Mouse (Mus musculus): Measurements from ENCODE around the gene 5430427O19Rik. TPM values are rescaled to one million over a fixed set of nuclear protein-coding genes. Genes with fewer than 3 reads are reported as not detected.

The 5430427O19Rik gene
- polyA plus RNA-seq, 1 experiment from 2014 or later = not detected

DNA sequence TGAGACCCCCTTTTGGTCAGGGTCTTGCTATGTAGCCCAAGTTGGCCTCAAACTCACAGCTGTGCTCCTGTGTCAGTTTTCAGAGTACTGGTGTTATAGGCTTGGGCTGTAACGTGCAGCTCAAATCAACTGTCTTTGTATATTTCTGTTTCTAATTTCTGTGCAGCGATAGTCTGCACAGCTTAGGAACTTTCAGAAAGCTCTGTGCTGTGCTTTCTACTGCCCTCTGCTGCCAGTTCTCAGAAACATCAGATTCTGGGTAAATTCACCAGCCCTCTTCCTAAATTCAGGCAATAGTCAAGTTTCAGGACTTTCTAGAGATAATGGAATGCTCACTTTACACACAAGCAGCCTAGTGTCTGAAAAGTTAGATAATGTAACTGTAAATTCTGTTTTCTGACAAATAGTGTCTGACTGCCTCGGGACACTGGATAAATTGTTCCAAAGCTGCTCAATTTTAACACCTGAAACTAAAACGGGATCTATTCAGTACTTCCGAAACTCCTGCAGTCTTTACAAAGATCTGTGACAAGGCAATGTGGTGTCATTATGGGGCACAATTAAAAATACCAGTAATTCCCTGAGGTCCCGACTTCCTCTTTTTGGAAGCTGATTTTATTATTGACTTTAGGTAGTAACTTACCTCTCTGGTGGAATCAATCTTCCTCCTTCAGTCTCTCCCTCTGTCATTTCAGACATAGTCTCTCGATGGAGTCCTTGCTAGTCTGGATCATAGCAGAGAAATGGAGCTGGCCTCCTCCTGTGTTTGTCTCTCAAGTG, 9.2 kb downstream of the 5430427O19Rik start:
- no peaks in the 10 kb centered on the region for H3K36me3 ChIP-seq (replicated peaks)
- H3K27ac ChIP-seq = no peak overlapping the region
- no peak overlapping the region for H3K9ac ChIP-seq
- H3K4me3 ChIP-seq = no peak overlapping the region
- 64% methylated on average over 7 of the region's 7 CpGs for WGBS
- no peaks in the 10 kb centered on the region for H3K9me3 ChIP-seq
- no peak for ATAC-seq (replicated peaks)
- H3K4me2 ChIP-seq = no peak overlapping the region
- H3K4me1 ChIP-seq = no peaks in the 10 kb centered on the region
- no peaks in the 10 kb centered on the region for H3K27me3 ChIP-seq (replicated peaks)

DNA sequence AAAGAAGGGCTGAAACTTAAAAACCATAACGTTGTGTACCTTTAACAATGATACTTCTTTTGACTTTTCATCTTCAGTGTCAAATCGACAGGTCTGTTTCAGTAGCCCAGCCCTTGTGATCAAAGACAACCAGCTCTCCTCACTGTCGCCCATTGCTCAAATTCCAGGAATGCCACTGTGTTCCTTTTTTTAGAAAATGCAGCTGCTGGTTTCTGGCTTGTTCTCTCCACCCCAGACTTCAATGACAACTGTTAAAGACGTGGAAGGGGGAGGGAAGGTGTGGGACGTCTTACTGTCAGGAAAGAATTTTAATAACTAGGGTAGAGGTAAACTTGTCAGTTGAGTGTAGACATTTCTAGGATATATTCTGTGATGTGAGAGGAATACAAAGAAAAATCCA, 16.5 kb downstream of the 5430427O19Rik start:
- Histone ChIP-seq H3K27me3 (replicated peaks) (no peaks in the 10 kb centered on the region), H3K27ac (no peak overlapping the region), H3K4me3 (no peak overlapping the region), H3K4me2 (no peak overlapping the region), H3K4me1 (no peaks in the 10 kb centered on the region), H3K9me3 (no peaks in the 10 kb centered on the region), H3K9ac (no peak overlapping the region), H3K36me3 (replicated peaks) (no peaks in the 10 kb centered on the region)
- 48% methylated on average over 5 of the region's 5 CpGs for WGBS
- no peak for ATAC-seq (replicated peaks)

DNA sequence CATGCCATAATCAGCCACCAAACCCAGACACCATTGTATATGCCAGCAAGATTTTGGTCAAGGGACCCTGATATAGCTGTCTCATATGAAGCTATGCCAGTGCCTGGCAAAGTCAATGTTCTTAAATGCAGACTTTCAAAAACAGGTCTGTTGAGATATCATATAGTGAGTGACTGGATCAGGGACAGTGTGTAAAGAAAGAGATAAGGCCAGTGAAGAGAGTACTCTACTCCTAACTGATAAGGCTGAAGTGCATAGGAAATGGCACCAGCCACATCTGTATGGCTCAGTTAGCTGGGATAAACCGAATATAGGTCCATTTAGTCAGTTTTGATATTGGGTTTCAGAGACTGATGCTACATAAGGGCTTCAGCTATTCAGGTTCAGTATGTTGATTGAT, 31.0 kb downstream of the 5430427O19Rik start:
- ATAC-seq (replicated peaks) = no peak

DNA sequence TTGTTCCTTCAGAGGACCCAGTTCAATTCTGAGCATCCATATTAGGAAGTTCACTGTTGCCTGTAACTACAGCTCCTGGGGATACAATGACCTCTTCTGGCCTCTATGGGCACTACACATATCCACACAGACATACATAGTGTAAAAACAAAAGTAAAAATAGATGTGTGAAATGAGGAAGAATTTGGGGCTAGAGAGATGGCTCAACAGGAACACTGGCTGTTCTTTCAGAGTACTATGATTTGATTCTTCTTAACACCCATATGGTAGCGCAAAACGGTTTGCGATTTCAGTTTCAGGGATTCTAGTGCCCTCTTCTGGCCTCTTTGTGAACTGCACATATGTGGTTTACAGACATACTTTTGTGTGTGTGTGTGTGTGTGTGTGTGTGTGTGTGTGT, 48.9 kb downstream of the 5430427O19Rik start:
- no peak overlapping the region for H3K27ac ChIP-seq
- no peaks in the 10 kb centered on the region for H3K27me3 ChIP-seq (replicated peaks)
- H3K36me3 ChIP-seq (replicated peaks) = no peaks in the 10 kb centered on the region
- no peak overlapping the region for H3K9ac ChIP-seq
- no peak overlapping the region for H3K4me3 ChIP-seq
- H3K4me1 ChIP-seq = no peaks in the 10 kb centered on the region
- no peaks in the 10 kb centered on the region for H3K9me3 ChIP-seq
- no peak overlapping the region for H3K4me2 ChIP-seq
- 33% methylated on average over 3 of the region's 3 CpGs for WGBS
- no peak for ATAC-seq (replicated peaks)

More for the DNA sequence above, 31.0 kb downstream of the 5430427O19Rik start:
- Histone ChIP-seq H3K27me3 (replicated peaks) (no peaks in the 10 kb centered on the region), H3K4me1 (no peaks in the 10 kb centered on the region), H3K27ac (no peak overlapping the region), H3K4me3 (no peak overlapping the region), H3K9ac (no peak overlapping the region), H3K36me3 (replicated peaks) (no peaks in the 10 kb centered on the region), H3K4me2 (no peak overlapping the region), H3K9me3 (no peaks in the 10 kb centered on the region)
- 68% methylated on average over 1 of the region's 1 CpGs for WGBS

DNA sequence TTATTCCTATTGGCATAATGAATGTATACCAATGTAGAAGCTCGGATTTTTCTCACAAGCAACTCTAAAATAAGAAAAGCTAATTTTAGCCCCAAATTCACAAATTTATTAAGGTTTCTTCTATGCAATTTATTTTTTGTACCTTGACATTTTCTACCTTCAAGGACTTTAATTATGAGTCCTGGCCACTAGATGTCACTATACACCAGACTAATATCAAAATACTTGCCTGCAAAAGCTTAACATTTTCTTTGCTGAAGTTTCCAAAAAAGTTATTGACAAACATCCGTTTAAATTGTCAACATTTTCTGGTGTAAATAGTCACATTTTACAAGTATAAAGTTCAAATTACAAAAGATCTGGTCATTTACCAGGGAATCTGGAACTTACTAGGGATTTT, 62.8 kb downstream of the 5430427O19Rik start:
- ATAC-seq (replicated peaks) = no peak
- H3K27me3 ChIP-seq (replicated peaks) = no peaks in the 10 kb centered on the region
- no peak overlapping the region for H3K9ac ChIP-seq
- H3K4me3 ChIP-seq = no peak overlapping the region
- 11% methylated on average over 2 of the region's 2 CpGs for WGBS
- H3K4me1 ChIP-seq = no peaks in the 10 kb centered on the region
- no peaks in the 10 kb centered on the region for H3K36me3 ChIP-seq (replicated peaks)
- no peaks in the 10 kb centered on the region for H3K9me3 ChIP-seq
- H3K27ac ChIP-seq = no peak overlapping the region
- H3K4me2 ChIP-seq = no peak overlapping the region

Other genes with a start within 250 kb of the 5430427O19Rik start
- 9.0 and 11.0 TPM in 2 replicates for gene Gk, start 93.5 kb upstream of the 5430427O19Rik start, polyA plus RNA-seq (2015; fragmentation: Nextera tagmentation; extraction: Ambion mirVana)
- gene Samt3, start 173.8 kb downstream of the 5430427O19Rik start, polyA plus RNA-seq (2015; fragmentation: Nextera tagmentation; extraction: Ambion mirVana) = not detected in 2 replicates